In genomic region chr16:90933534-90934176, GRCm38 (mm10) we compare ENCODE assay signal across 8 mouse cellular contexts. TPM values are rescaled to one million over a fixed set of nuclear protein-coding genes. Genes with fewer than 3 reads are reported as not detected.
DNase-seq lines count a peak whose midpoint lies in the region; ATAC-seq and TF ChIP-seq lines count a peak whose summit lies in the region.

No protein-coding gene starts in this region.

- peaks cover 5% of the 10 kb centered on the region for H3K4me1 ChIP-seq in heart, embryonic 12.5 days (replicated peaks)
- H3K4me1 ChIP-seq in E14TG2a.4 (replicated peaks; ENCODE audit: low read depth, low read length) = peaks cover 18% of the 10 kb centered on the region
- no peaks in the 10 kb centered on the region for H3K4me1 ChIP-seq in forebrain, postnatal 0 days (ENCODE audit: insufficient read depth)

- peak overlapping the region; percentile 84 for H3K9ac ChIP-seq in heart, embryonic 12.5 days
- H3K9ac ChIP-seq in forebrain, postnatal 0 days = peak overlapping the region; percentile 88; the same call in 1 of the 2 replicates

- DNase-seq in heart, adult 8-10 months (ENCODE audit: low spot score) = no peak
- DNase-seq in forebrain, postnatal 0 days = no peak
- DNase-seq in lung, postnatal 36 days = peak; percentile 38
- DNase-seq in adrenal gland, postnatal 10 days = no peak
- no peak for DNase-seq in urinary bladder, adult 2 months (ENCODE audit: low spot score)
- DNase-seq in spleen, postnatal 14 days (ENCODE audit: low spot score in 2 of 2) = no peak

- TF ChIP-seq CTCF in E14TG2a.4 (conservative IDR thresholded peaks at IDR 0.05; ENCODE audit: low read length) = no peak
- TF ChIP-seq CTCF in forebrain, postnatal 0 days (IDR thresholded peaks at IDR 0.05; ENCODE audit: low read depth) = no peak

- peaks cover 34% of the 10 kb centered on the region for H3K36me3 ChIP-seq in heart, embryonic 12.5 days
- H3K36me3 ChIP-seq in E14TG2a.4 (ENCODE audit: insufficient read depth, low read length) = peaks cover 40% of the 10 kb centered on the region
- H3K36me3 ChIP-seq in forebrain, postnatal 0 days (ENCODE audit: insufficient read depth) = peaks cover 29% of the 10 kb centered on the region

- no peaks in the 10 kb centered on the region for H3K27me3 ChIP-seq in heart, embryonic 12.5 days (replicated peaks)
- no peaks in the 10 kb centered on the region for H3K27me3 ChIP-seq in E14TG2a.4 (ENCODE audit: insufficient read depth, low read length)
- no peaks in the 10 kb centered on the region for H3K27me3 ChIP-seq in forebrain, postnatal 0 days (ENCODE audit: insufficient read depth, low read length)

- peak overlapping the region; percentile 85 for H3K4me2 ChIP-seq in heart, embryonic 12.5 days
- peak overlapping the region; percentile 78 for H3K4me2 ChIP-seq in forebrain, postnatal 0 days (ENCODE audit: low read depth)

- H3K4me3 ChIP-seq in heart, embryonic 12.5 days = peak overlapping the region; percentile 74
- peak overlapping the region; percentile 93 for H3K4me3 ChIP-seq in E14TG2a.4 (replicated peaks; ENCODE audit: low read length)
- peak overlapping the region; percentile 85 for H3K4me3 ChIP-seq in forebrain, postnatal 0 days (ENCODE audit: low read depth, low read length)

- WGBS in heart, embryonic 12.5 days = 22% methylated on average over 13 of the region's 13 CpGs
- WGBS in forebrain, postnatal 0 days = 27% methylated on average over 13 of the region's 13 CpGs

- no peaks in the 10 kb centered on the region for H3K9me3 ChIP-seq in heart, embryonic 12.5 days (replicated peaks)
- H3K9me3 ChIP-seq in E14TG2a.4 (ENCODE audit: low read length) = no peaks in the 10 kb centered on the region
- H3K9me3 ChIP-seq in forebrain, postnatal 0 days (ENCODE audit: low read length) = no peaks in the 10 kb centered on the region

- ATAC-seq in heart, embryonic 12.5 days (ENCODE audit: insufficient number of reproducible peaks, low FRiP score) = no peak
- no peak for ATAC-seq in forebrain, postnatal 0 days

- peak overlapping the region; percentile 69 for H3K27ac ChIP-seq in heart, embryonic 12.5 days (ENCODE audit: poor library complexity, severe bottlenecking)
- peak overlapping the region; percentile 88 for H3K27ac ChIP-seq in forebrain, postnatal 0 days (ENCODE audit: low read depth, low read length)

RNA-seq across cellular contexts. Expression of gene Cfap298, which starts 1.3 kb away (rescaled TPM):
- 49.0 and 50.4 TPM in 2 replicates for polyA plus RNA-seq in heart, embryonic 12.5 days (2016; fragmentation: Nextera tagmentation; extraction: Ambion mirVana)
- 10 to 100 TPM; 21.5 to 32.6 (median 26.2) TPM for total RNA-seq in heart, adult 8-10 months (2022)
- 28.0 and 28.6 TPM in 2 replicates for total RNA-seq in forebrain, postnatal 0 days (2014; rRNA removed)
- polyA plus RNA-seq in forebrain, postnatal 0 days (2015; fragmentation: Nextera tagmentation; extraction: Ambion mirVana) = 73.4 and 79.6 TPM in 2 replicates
- 10 to 100 TPM; 30.6 to 31.6 TPM for total RNA-seq in adrenal gland, postnatal 10 days (2021)
- polyA plus RNA-seq in urinary bladder, adult 2 months (2012; rRNA removed) = 19.8 and 21.3 TPM in 2 replicates
